Mouse (Mus musculus): ENCODE measurements around the gene Gm17268.

DNA sequence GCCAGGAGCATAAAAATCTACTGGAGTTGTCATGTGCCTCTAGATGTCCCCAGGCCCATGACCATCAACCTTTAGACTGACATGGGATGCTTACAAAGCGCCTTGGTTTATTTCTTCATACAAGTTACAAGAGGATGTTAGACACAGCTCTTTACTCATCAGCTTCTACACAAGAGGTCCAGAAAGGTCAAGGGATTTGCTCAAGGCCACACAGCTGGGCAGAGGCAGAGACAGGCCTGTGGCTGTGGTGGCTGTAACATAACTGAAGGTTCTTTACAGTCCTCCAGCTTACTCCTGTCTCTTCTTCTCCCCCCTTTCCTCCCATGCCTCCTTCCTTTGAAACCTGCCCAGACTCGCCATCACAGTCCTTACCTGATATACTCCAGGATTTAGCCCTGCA, 8.2 kb downstream of the Gm17268 start:
- no peak for TF ChIP-seq CTCF (IDR thresholded peaks at IDR 0.05; ENCODE audit: control insufficient read depth, insufficient read depth, insufficient replicate concordance, low read depth, low read length)
- TF ChIP-seq POLR2A (IDR thresholded peaks at IDR 0.05; ENCODE audit: control insufficient read depth, low read depth, low read length), result no peak

Data from testis, adult 2 months (tissue).